Mouse (Mus musculus): ENCODE data around the gene Ptprk. TPM values are rescaled to one million over a fixed set of nuclear protein-coding genes. Genes with fewer than 3 reads are reported as not detected.

Gene Ptprk
- polyA plus RNA-seq, 1 experiment from 2014 or later: 55.9 TPM

DNA sequence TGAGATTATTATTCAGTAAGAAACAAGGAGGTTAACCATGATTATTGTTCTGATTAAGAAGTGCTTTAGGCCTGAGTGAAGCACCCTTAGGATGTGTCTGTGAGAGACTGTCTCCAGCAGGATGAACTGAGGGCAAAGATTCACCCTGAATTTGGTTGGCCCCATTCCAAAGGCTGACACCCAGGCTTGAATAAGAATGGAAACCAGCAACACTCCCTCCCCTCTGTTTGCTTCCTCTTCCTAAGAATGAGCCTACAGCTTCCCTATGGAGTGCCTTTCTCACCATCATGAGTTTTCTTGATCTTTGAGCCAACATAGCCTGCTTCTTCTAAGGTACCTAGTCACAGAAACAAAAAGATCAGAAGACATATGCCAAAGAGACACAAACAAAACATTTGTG, 350.8 kb downstream of the Ptprk start:
- Histone ChIP-seq H3K36me3 (no peaks in the 10 kb centered on the region), H3K9me3 (replicated peaks) (no peaks in the 10 kb centered on the region), H3K27me3 (ENCODE audit: low read depth, poor library complexity, severe bottlenecking) (no peaks in the 10 kb centered on the region), H3K27ac (no peak overlapping the region), H3K4me3 (no peak overlapping the region), H3K4me1 (no peaks in the 10 kb centered on the region)
- DNase-seq (ENCODE audit: low spot score): no peak

GRCm38 (mm10) chr10:28436084-28436483, 361.5 kb downstream of the Ptprk start:
- DNase-seq (ENCODE audit: low spot score): no peak
- WGBS: 100% methylated on average over 1 of the region's 1 CpGs
- Histone ChIP-seq H3K27me3 (ENCODE audit: low read depth, poor library complexity, severe bottlenecking) (no peaks in the 10 kb centered on the region), H3K9me3 (replicated peaks) (no peaks in the 10 kb centered on the region), H3K4me3 (no peak overlapping the region), H3K36me3 (no peaks in the 10 kb centered on the region), H3K4me1 (no peaks in the 10 kb centered on the region), H3K27ac (no peak overlapping the region)

GRCm38 (mm10) chr10:28449853-28450252, 375.2 kb downstream of the Ptprk start:
- WGBS: 81% methylated on average over 4 of the region's 4 CpGs
- H3K9me3 ChIP-seq (replicated peaks): no peaks in the 10 kb centered on the region
- H3K36me3 ChIP-seq: no peaks in the 10 kb centered on the region
- no peaks in the 10 kb centered on the region for H3K4me1 ChIP-seq
- no peak for DNase-seq (ENCODE audit: low spot score)
- H3K4me3 ChIP-seq: no peak overlapping the region
- H3K27me3 ChIP-seq (ENCODE audit: low read depth, poor library complexity, severe bottlenecking): no peaks in the 10 kb centered on the region
- H3K27ac ChIP-seq: no peak overlapping the region

- Histone ChIP-seq H3K36me3 (no peaks in the 10 kb centered on the region), H3K27ac (no peak overlapping the region), H3K4me3 (no peak overlapping the region), H3K4me1 (no peaks in the 10 kb centered on the region), H3K9me3 (replicated peaks) (no peaks in the 10 kb centered on the region), H3K27me3 (ENCODE audit: low read depth, poor library complexity, severe bottlenecking) (no peaks in the 10 kb centered on the region)
- DNase-seq (ENCODE audit: low spot score): no peak
- WGBS: 88% methylated on average over 1 of the region's 1 CpGs
Observed at GRCm38 (mm10) chr10:28450642-28451041, 376.0 kb downstream of the Ptprk start.

DNA sequence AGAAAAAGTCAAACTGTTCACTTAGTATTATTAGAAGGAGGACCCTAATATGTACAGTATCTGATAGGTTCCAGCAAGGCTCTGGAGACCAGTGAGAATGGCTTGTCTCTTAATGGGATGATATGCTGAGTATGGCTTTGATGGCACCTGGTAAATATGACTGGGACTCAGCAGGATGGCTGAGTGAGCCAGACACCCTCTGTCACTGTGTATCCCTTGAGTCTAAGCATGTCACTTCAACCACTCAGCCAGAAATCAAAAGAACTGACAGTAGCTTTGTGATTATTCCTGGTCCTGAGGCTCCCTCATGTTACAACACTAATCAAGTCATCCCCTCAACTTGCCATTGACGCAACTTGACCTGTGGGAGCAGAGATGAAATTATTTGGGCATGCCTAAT, 383.4 kb downstream of the Ptprk start:
- 86% methylated on average over 1 of the region's 1 CpGs for WGBS
- DNase-seq (ENCODE audit: low spot score): no peak
- Histone ChIP-seq H3K27ac (no peak overlapping the region), H3K9me3 (replicated peaks) (no peaks in the 10 kb centered on the region), H3K4me3 (no peak overlapping the region), H3K4me1 (no peaks in the 10 kb centered on the region), H3K27me3 (ENCODE audit: low read depth, poor library complexity, severe bottlenecking) (no peaks in the 10 kb centered on the region), H3K36me3 (no peaks in the 10 kb centered on the region)

- Histone ChIP-seq H3K9me3 (replicated peaks) (no peaks in the 10 kb centered on the region), H3K27me3 (ENCODE audit: low read depth, poor library complexity, severe bottlenecking) (no peaks in the 10 kb centered on the region)
- WGBS: 85% methylated on average over 1 of the region's 1 CpGs
Observed at GRCm38 (mm10) chr10:28459963-28460362, 385.3 kb downstream of the Ptprk start.

DNA sequence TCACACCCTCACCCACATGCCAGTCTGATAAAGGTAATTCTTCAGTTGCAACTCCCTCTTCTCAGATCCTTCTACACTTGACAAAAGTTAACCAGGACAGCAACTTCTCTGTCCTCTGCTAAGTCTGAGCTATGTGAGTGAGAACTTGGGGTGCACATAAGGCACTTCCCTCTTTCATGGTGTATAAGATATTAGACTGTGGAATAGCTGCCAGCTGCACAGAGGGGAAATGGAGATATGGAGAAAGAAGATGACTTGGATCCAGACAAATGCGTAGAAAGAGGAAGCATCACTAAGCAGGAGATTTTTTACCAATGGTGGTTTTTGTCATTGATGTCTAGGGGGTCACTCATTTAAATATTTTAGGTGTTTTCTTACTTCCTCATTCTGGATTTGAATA, 389.1 kb downstream of the Ptprk start:
- H3K9me3 ChIP-seq (replicated peaks): no peaks in the 10 kb centered on the region
- H3K27ac ChIP-seq: no peak overlapping the region
- no peak for DNase-seq (ENCODE audit: low spot score)
- no peaks in the 10 kb centered on the region for H3K27me3 ChIP-seq (ENCODE audit: low read depth, poor library complexity, severe bottlenecking)
- H3K36me3 ChIP-seq: no peaks in the 10 kb centered on the region
- no peak overlapping the region for H3K4me3 ChIP-seq
- WGBS: 98% methylated on average over 1 of the region's 1 CpGs
- no peaks in the 10 kb centered on the region for H3K4me1 ChIP-seq

More at GRCm38 (mm10) chr10:28459963-28460362, 385.3 kb downstream of the Ptprk start:
- Histone ChIP-seq H3K4me1 (no peaks in the 10 kb centered on the region), H3K36me3 (no peaks in the 10 kb centered on the region), H3K27ac (no peak overlapping the region), H3K4me3 (no peak overlapping the region)
- no peak for DNase-seq (ENCODE audit: low spot score)

GRCm38 (mm10) chr10:28464766-28465548, 390.3 kb downstream of the Ptprk start:
- no peaks in the 10 kb centered on the region for H3K36me3 ChIP-seq

GRCm38 (mm10) chr10:28485574-28485973, 411.0 kb downstream of the Ptprk start:
- WGBS: 52% methylated on average over 3 of the region's 3 CpGs
- no peaks in the 10 kb centered on the region for H3K9me3 ChIP-seq (replicated peaks)
- no peak overlapping the region for H3K4me3 ChIP-seq
- H3K27ac ChIP-seq: no peak overlapping the region
- no peaks in the 10 kb centered on the region for H3K36me3 ChIP-seq
- no peaks in the 10 kb centered on the region for H3K27me3 ChIP-seq (ENCODE audit: low read depth, poor library complexity, severe bottlenecking)
- no peaks in the 10 kb centered on the region for H3K4me1 ChIP-seq
- DNase-seq (ENCODE audit: low spot score): no peak

More at GRCm38 (mm10) chr10:28464766-28465548, 390.3 kb downstream of the Ptprk start:
- DNase-seq (ENCODE audit: low spot score): no peak
- H3K4me3 ChIP-seq: no peak overlapping the region
- no peak overlapping the region for H3K27ac ChIP-seq
- H3K4me1 ChIP-seq: no peaks in the 10 kb centered on the region
- no peaks in the 10 kb centered on the region for H3K27me3 ChIP-seq (ENCODE audit: low read depth, poor library complexity, severe bottlenecking)
- 83% methylated on average over 12 of the region's 12 CpGs for WGBS
- H3K9me3 ChIP-seq (replicated peaks): no peaks in the 10 kb centered on the region

- Histone ChIP-seq H3K4me3 (no peak overlapping the region), H3K36me3 (no peaks in the 10 kb centered on the region), H3K27me3 (ENCODE audit: low read depth, poor library complexity, severe bottlenecking) (no peaks in the 10 kb centered on the region), H3K27ac (no peak overlapping the region), H3K4me1 (peaks cover 11% of the 10 kb centered on the region), H3K9me3 (replicated peaks) (no peaks in the 10 kb centered on the region)
- DNase-seq (ENCODE audit: low spot score): no peak
- WGBS: 95% methylated on average over 1 of the region's 1 CpGs
Observed at GRCm38 (mm10) chr10:28491006-28491405, 416.4 kb downstream of the Ptprk start.

GRCm38 (mm10) chr10:28492206-28492605, 417.6 kb downstream of the Ptprk start:
- Histone ChIP-seq H3K27ac (no peak overlapping the region), H3K9me3 (replicated peaks) (no peaks in the 10 kb centered on the region), H3K36me3 (no peaks in the 10 kb centered on the region), H3K4me3 (no peak overlapping the region), H3K4me1 (peaks cover 11% of the 10 kb centered on the region), H3K27me3 (ENCODE audit: low read depth, poor library complexity, severe bottlenecking) (no peaks in the 10 kb centered on the region)
- DNase-seq (ENCODE audit: low spot score): no peak
- 72% methylated on average over 9 of the region's 9 CpGs for WGBS

GRCm38 (mm10) chr10:28492870-28493269, 418.2 kb downstream of the Ptprk start:
- Histone ChIP-seq H3K9me3 (replicated peaks) (no peaks in the 10 kb centered on the region), H3K27me3 (ENCODE audit: low read depth, poor library complexity, severe bottlenecking) (no peaks in the 10 kb centered on the region), H3K4me1 (peaks cover 11% of the 10 kb centered on the region), H3K4me3 (no peak overlapping the region), H3K36me3 (no peaks in the 10 kb centered on the region), H3K27ac (no peak overlapping the region)
- DNase-seq (ENCODE audit: low spot score): no peak
- 62% methylated on average over 14 of the region's 14 CpGs for WGBS

- Histone ChIP-seq H3K4me1 (peaks cover 11% of the 10 kb centered on the region), H3K27me3 (ENCODE audit: low read depth, poor library complexity, severe bottlenecking) (no peaks in the 10 kb centered on the region), H3K36me3 (no peaks in the 10 kb centered on the region), H3K4me3 (no peak overlapping the region), H3K9me3 (replicated peaks) (no peaks in the 10 kb centered on the region), H3K27ac (no peak overlapping the region)
- WGBS: 55% methylated on average over 7 of the region's 7 CpGs
- no peak for DNase-seq (ENCODE audit: low spot score)
Observed at GRCm38 (mm10) chr10:28493271-28493861, 418.7 kb downstream of the Ptprk start.
